Mouse (Mus musculus): ENCODE measurements around the gene Cblc. TPM values are rescaled to one million over a fixed set of nuclear protein-coding genes. Genes with fewer than 3 reads are reported as not detected.

Gene Cblc
- polyA plus RNA-seq, 1 experiment from 2014 or later: 4.8 TPM

GRCm38 (mm10) chr7:19829694-19830093, 33.1 kb upstream of the Cblc start:
- peaks cover 14% of the 10 kb centered on the region for H3K4me1 ChIP-seq
- H3K4me3 ChIP-seq: no peak overlapping the region
- H3K9ac ChIP-seq: no peak overlapping the region
- no peaks in the 10 kb centered on the region for H3K27me3 ChIP-seq
- H3K9me3 ChIP-seq: no peaks in the 10 kb centered on the region
- no peak overlapping the region for H3K4me2 ChIP-seq (replicated peaks)
- no peak overlapping the region for H3K27ac ChIP-seq
- WGBS: 81% methylated on average over 3 of the region's 3 CpGs
- no peak for ATAC-seq (ENCODE audit: insufficient number of reproducible peaks, insufficient read depth, low FRiP score, low TSS enrichment)
- no peaks in the 10 kb centered on the region for H3K36me3 ChIP-seq

- Histone ChIP-seq H3K27me3 (peaks cover 20% of the 10 kb centered on the region), H3K36me3 (no peaks in the 10 kb centered on the region), H3K27ac (no peak overlapping the region), H3K4me2 (replicated peaks) (no peak overlapping the region), H3K4me1 (peaks cover 38% of the 10 kb centered on the region), H3K9me3 (no peaks in the 10 kb centered on the region), H3K9ac (0 out of 2 replicates have a peak overlapping the region, but pooled peaks have one; percentile 10), H3K4me3 (no peak overlapping the region)
- 20% methylated on average over 6 of the region's 6 CpGs for WGBS
- ATAC-seq (ENCODE audit: insufficient number of reproducible peaks, insufficient read depth, low FRiP score, low TSS enrichment): no peak
Observed at GRCm38 (mm10) chr7:19826756-19827155, 30.1 kb upstream of the Cblc start.

- H3K4me2 ChIP-seq (replicated peaks): peak overlapping the region; percentile 30
- ATAC-seq (ENCODE audit: insufficient number of reproducible peaks, insufficient read depth, low FRiP score, low TSS enrichment): peak; percentile 81
- H3K9ac ChIP-seq: no peak overlapping the region
- peaks cover 32% of the 10 kb centered on the region for H3K27me3 ChIP-seq
- WGBS: 22% methylated on average over 26 of the region's 26 CpGs
- H3K27ac ChIP-seq: peak overlapping the region; percentile 83
- H3K4me3 ChIP-seq: no peak overlapping the region
- H3K36me3 ChIP-seq: no peaks in the 10 kb centered on the region
- peaks cover 32% of the 10 kb centered on the region for H3K4me1 ChIP-seq
- no peaks in the 10 kb centered on the region for H3K9me3 ChIP-seq
Observed at GRCm38 (mm10) chr7:19824182-19824973, 27.8 kb upstream of the Cblc start.

- WGBS: 21% methylated on average over 16 of the region's 16 CpGs
- ATAC-seq (ENCODE audit: insufficient number of reproducible peaks, insufficient read depth, low FRiP score, low TSS enrichment): peak; percentile 70
- no peaks in the 10 kb centered on the region for H3K36me3 ChIP-seq
- peaks cover 32% of the 10 kb centered on the region for H3K4me1 ChIP-seq
- no peaks in the 10 kb centered on the region for H3K9me3 ChIP-seq
- peak overlapping the region; percentile 30 for H3K4me2 ChIP-seq (replicated peaks)
- H3K27ac ChIP-seq: peak overlapping the region; percentile 83
- no peak overlapping the region for H3K9ac ChIP-seq
- H3K4me3 ChIP-seq: no peak overlapping the region
- peaks cover 32% of the 10 kb centered on the region for H3K27me3 ChIP-seq
Observed at GRCm38 (mm10) chr7:19823256-19824181, 26.9 kb upstream of the Cblc start.

- H3K36me3 ChIP-seq: no peaks in the 10 kb centered on the region
- peak within 1 kb of the TSS; percentile 51 for H3K9ac ChIP-seq
- H3K27ac ChIP-seq: peak within 1 kb of the TSS; percentile 83
- no peaks in the 10 kb centered on the region for H3K9me3 ChIP-seq
- peaks cover 37% of the 10 kb centered on the region for H3K4me1 ChIP-seq
- 2% methylated on average over 35 of the region's 42 CpGs for WGBS
- no peak for ATAC-seq (ENCODE audit: insufficient number of reproducible peaks, insufficient read depth, low FRiP score, low TSS enrichment)
- H3K27me3 ChIP-seq: peaks cover 32% of the 10 kb centered on the region
- peak within 1 kb of the TSS; percentile 39 for H3K4me3 ChIP-seq
- peak within 1 kb of the TSS; percentile 72 for H3K4me2 ChIP-seq (replicated peaks)
Observed at GRCm38 (mm10) chr7:19822604-19823058, 26.0 kb upstream of the Cblc start, which contains the start of gene Bcl3. Gene Bcl3, minus strand, starts transcription at chr7:19822770.

GRCm38 (mm10) chr7:19822193-19822592, 25.6 kb upstream of the Cblc start:
- Histone ChIP-seq H3K9ac (peak overlapping the region; percentile 51), H3K27me3 (peaks cover 32% of the 10 kb centered on the region), H3K4me3 (peak overlapping the region; percentile 39), H3K27ac (no peak overlapping the region), H3K4me2 (replicated peaks) (peak overlapping the region; percentile 72), H3K4me1 (peaks cover 41% of the 10 kb centered on the region), H3K9me3 (no peaks in the 10 kb centered on the region), H3K36me3 (no peaks in the 10 kb centered on the region)
- 4% methylated on average over 20 of the region's 20 CpGs for WGBS
- no peak for ATAC-seq (ENCODE audit: insufficient number of reproducible peaks, insufficient read depth, low FRiP score, low TSS enrichment)

- Histone ChIP-seq H3K9ac (no peak overlapping the region), H3K27ac (no peak overlapping the region), H3K27me3 (peaks cover 32% of the 10 kb centered on the region), H3K9me3 (no peaks in the 10 kb centered on the region), H3K36me3 (no peaks in the 10 kb centered on the region), H3K4me1 (peaks cover 43% of the 10 kb centered on the region), H3K4me2 (replicated peaks) (peak overlapping the region; percentile 72), H3K4me3 (no peak overlapping the region)
- no peak for ATAC-seq (ENCODE audit: insufficient number of reproducible peaks, insufficient read depth, low FRiP score, low TSS enrichment)
- 48% methylated on average over 7 of the region's 7 CpGs for WGBS
Observed at GRCm38 (mm10) chr7:19821633-19822032, 25.0 kb upstream of the Cblc start.

GRCm38 (mm10) chr7:19820347-19821048, 23.9 kb upstream of the Cblc start:
- Histone ChIP-seq H3K4me1 (peaks cover 51% of the 10 kb centered on the region), H3K9ac (no peak overlapping the region), H3K27me3 (peaks cover 32% of the 10 kb centered on the region), H3K4me3 (no peak overlapping the region), H3K36me3 (no peaks in the 10 kb centered on the region), H3K4me2 (replicated peaks) (no peak overlapping the region), H3K9me3 (no peaks in the 10 kb centered on the region), H3K27ac (no peak overlapping the region)
- no peak for ATAC-seq (ENCODE audit: insufficient number of reproducible peaks, insufficient read depth, low FRiP score, low TSS enrichment)
- 71% methylated on average over 3 of the region's 3 CpGs for WGBS

GRCm38 (mm10) chr7:19818875-19819274, 22.3 kb upstream of the Cblc start:
- H3K9me3 ChIP-seq: no peaks in the 10 kb centered on the region
- H3K4me3 ChIP-seq: no peak overlapping the region
- 86% methylated on average over 7 of the region's 7 CpGs for WGBS
- no peak overlapping the region for H3K4me2 ChIP-seq (replicated peaks)
- H3K27me3 ChIP-seq: peaks cover 32% of the 10 kb centered on the region
- no peak overlapping the region for H3K27ac ChIP-seq
- ATAC-seq (ENCODE audit: insufficient number of reproducible peaks, insufficient read depth, low FRiP score, low TSS enrichment): no peak
- H3K4me1 ChIP-seq: peaks cover 43% of the 10 kb centered on the region
- no peak overlapping the region for H3K9ac ChIP-seq
- H3K36me3 ChIP-seq: no peaks in the 10 kb centered on the region

GRCm38 (mm10) chr7:19818440-19818839, 21.8 kb upstream of the Cblc start:
- Histone ChIP-seq H3K4me3 (no peak overlapping the region), H3K4me2 (replicated peaks) (no peak overlapping the region), H3K27me3 (peaks cover 29% of the 10 kb centered on the region), H3K9ac (no peak overlapping the region), H3K36me3 (no peaks in the 10 kb centered on the region), H3K4me1 (peaks cover 39% of the 10 kb centered on the region), H3K9me3 (no peaks in the 10 kb centered on the region), H3K27ac (no peak overlapping the region)
- 80% methylated on average over 5 of the region's 5 CpGs for WGBS
- ATAC-seq (ENCODE audit: insufficient number of reproducible peaks, insufficient read depth, low FRiP score, low TSS enrichment): no peak

Measured in embryonic facial prominence, embryonic 12.5 days (tissue).